Mouse (Mus musculus): ENCODE measurements at regions not wholly inside any gene's neighbourhood (a gene's known extent, or its start where the extent isn't known, plus 50 kb on each side); places are given as distances from the start of the nearest gene placed in this dataset.

DNA sequence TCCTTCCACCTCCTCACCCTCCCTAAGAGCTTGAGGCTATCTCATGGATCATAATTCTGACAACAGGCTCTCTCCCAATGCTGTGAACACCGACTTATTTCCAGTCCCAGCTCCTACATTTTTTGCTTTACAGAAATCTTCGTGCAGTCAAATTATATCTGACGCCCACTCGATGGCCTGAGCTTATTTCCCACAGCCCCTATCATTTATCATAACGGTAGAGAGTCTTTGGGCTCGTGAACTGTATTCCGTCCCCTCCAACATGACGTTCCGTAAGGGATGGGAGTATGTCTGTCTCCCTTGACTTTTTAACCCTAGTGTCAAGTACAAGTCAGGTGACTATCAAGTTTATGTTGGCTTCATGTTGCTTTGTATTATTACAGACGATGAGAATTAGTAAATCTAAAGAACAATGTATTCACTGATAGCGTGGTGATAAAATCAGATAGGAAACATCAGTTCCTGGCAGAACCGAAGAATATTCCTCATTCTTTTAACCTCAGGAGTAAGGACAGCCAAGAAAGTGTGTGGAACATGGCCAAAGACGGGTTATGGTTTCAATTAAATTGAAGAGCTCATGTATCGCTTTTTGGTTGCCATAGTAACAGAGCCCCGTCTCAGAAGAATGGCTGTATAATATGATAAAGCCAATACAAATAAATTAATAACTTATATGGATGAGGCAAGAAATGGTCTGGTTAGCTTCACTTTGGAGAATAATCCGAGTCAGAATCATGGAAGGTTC, 145.5 kb upstream of the Dyrk2 start:
- H3K27me3 ChIP-seq (ENCODE audit: insufficient read depth, low read length) = no peaks in the 10 kb centered on the region
- H3K9ac ChIP-seq (replicated peaks; ENCODE audit: low read length, poor library complexity, severe bottlenecking) = no peak overlapping the region
- no peaks in the 10 kb centered on the region for H3K36me3 ChIP-seq (ENCODE audit: insufficient read depth, low read length)
- WGBS = 71% methylated on average over 16 of the region's 16 CpGs
- H3K4me3 ChIP-seq (ENCODE audit: low read depth, low read length) = no peak overlapping the region
- no peak for TF ChIP-seq CTCF (IDR thresholded peaks at IDR 0.05)
- DNase-seq (ENCODE audit: low spot score) (peak; percentile 53), ATAC-seq (ENCODE audit: low FRiP score) (no peak)
- H3K27ac ChIP-seq (ENCODE audit: low read depth, low read length) = no peak overlapping the region
- no peak overlapping the region for H3K4me2 ChIP-seq (ENCODE audit: low read depth, low read length, poor library complexity, severe bottlenecking)
- no peaks in the 10 kb centered on the region for H3K9me3 ChIP-seq (ENCODE audit: low read length)
- H3K4me1 ChIP-seq (ENCODE audit: insufficient read depth, low read length) = no peaks in the 10 kb centered on the region

DNA sequence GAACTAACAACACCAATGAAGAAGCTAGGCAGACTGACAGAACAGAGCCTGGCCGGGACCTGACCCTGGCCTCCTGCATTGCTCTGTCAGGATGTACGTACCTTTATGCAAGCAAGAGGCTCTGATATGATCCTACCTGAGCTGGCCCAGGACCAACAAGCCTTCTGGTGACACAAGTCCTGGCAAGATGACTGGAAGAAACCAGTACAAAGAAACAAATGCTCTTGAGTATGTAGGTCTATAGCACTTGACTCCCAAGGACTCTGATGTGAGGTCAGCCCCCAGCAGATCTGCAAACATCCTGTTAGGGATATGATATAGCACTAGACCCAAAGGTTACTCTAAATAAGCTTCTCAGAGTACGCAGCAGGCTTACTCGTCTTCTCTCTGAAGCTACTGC, 144.7 kb upstream of the Dyrk2 start:
- H3K27ac ChIP-seq (ENCODE audit: low read depth, low read length) = no peak overlapping the region
- ATAC-seq (ENCODE audit: low FRiP score) = no peak
- H3K4me2 ChIP-seq (ENCODE audit: low read depth, low read length, poor library complexity, severe bottlenecking) = no peak overlapping the region
- no peaks in the 10 kb centered on the region for H3K4me1 ChIP-seq (ENCODE audit: insufficient read depth, low read length)
- H3K4me3 ChIP-seq (ENCODE audit: low read depth, low read length) = no peak overlapping the region
- no peak for DNase-seq (ENCODE audit: low spot score)
- H3K27me3 ChIP-seq (ENCODE audit: insufficient read depth, low read length) = no peaks in the 10 kb centered on the region
- WGBS = 82% methylated on average over 4 of the region's 4 CpGs
- no peaks in the 10 kb centered on the region for H3K36me3 ChIP-seq (ENCODE audit: insufficient read depth, low read length)
- no peak for TF ChIP-seq CTCF (IDR thresholded peaks at IDR 0.05)
- H3K9ac ChIP-seq (replicated peaks; ENCODE audit: low read length, poor library complexity, severe bottlenecking) = no peak overlapping the region
- H3K9me3 ChIP-seq (ENCODE audit: low read length) = no peaks in the 10 kb centered on the region

DNA sequence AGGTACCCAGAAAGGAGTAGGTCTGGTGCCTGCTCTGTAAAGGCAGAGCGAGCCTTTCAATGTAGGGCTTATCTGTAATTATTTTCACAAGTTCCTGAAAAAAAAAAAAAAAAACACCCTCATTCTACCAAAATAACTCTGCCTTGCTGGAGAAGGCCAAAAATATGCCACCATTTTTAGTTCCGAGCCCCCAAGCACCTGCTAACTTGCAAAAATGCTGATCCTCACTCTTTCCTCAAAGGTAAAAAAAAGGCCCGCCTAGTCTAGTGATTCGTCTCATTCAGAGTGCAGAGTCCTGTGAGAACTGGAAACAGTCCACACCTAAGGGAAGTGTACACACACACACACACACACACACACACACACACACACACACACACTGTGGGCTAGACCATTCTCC, 143.7 kb upstream of the Dyrk2 start:
- WGBS = 62% methylated on average over 4 of the region's 4 CpGs
- Histone ChIP-seq H3K9ac (replicated peaks; ENCODE audit: low read length, poor library complexity, severe bottlenecking) (no peak overlapping the region), H3K4me3 (ENCODE audit: low read depth, low read length) (no peak overlapping the region), H3K27me3 (ENCODE audit: insufficient read depth, low read length) (no peaks in the 10 kb centered on the region), H3K4me2 (ENCODE audit: low read depth, low read length, poor library complexity, severe bottlenecking) (no peak overlapping the region), H3K27ac (ENCODE audit: low read depth, low read length) (no peak overlapping the region), H3K36me3 (ENCODE audit: insufficient read depth, low read length) (no peaks in the 10 kb centered on the region), H3K4me1 (ENCODE audit: insufficient read depth, low read length) (no peaks in the 10 kb centered on the region), H3K9me3 (ENCODE audit: low read length) (no peaks in the 10 kb centered on the region)
- DNase-seq (ENCODE audit: low spot score) (no peak), ATAC-seq (ENCODE audit: low FRiP score) (no peak)
- TF ChIP-seq CTCF (IDR thresholded peaks at IDR 0.05) = no peak

DNA sequence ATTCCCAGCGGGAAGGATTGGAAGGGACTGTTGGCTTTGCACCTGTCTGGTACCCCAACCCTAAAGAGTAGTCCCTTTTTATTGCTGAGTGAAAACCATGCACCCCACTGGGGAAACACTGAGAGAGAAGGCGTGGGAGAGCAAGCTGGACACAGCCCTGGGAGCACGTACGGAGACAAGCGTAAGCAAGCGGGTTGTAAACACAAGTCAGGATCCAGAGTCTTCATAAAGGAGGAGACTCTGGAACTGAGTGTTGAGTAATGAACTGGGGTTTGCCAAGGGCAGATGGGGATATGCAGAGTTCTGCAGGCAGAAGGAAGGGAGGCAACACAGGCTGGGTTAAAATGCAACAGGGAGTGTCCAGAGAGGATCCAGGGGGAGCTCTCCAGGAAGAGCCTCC, 141.5 kb upstream of the Dyrk2 start:
- ATAC-seq (ENCODE audit: low FRiP score) (no peak), DNase-seq (ENCODE audit: low spot score) (no peak)

DNA sequence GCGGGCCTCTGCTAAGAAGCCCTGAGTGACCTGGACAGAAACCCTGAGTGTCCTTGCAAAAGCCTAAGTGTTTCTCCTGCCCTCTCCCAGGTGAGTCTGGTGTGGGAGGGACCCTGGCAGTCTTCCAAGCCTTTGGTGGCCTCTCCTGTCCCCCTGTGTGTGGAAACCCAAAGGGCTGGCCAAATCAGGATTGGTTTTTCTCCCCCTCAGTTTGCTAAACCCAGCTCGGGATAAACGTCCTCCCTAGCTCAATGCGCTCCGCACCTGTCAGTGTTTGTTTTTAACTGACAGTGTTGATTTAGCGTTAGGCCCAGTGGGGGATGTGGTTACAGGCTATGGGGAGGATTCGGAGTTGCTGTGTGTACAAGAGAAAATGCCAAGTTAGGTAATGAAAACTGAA, 140.9 kb upstream of the Dyrk2 start:
- H3K9ac ChIP-seq (replicated peaks; ENCODE audit: low read length, poor library complexity, severe bottlenecking) = no peak overlapping the region
- no peaks in the 10 kb centered on the region for H3K27me3 ChIP-seq (ENCODE audit: insufficient read depth, low read length)
- TF ChIP-seq CTCF (IDR thresholded peaks at IDR 0.05) = no peak
- no peak for DNase-seq (ENCODE audit: low spot score)
- H3K27ac ChIP-seq (ENCODE audit: low read depth, low read length) = no peak overlapping the region
- no peaks in the 10 kb centered on the region for H3K4me1 ChIP-seq (ENCODE audit: insufficient read depth, low read length)
- WGBS = 38% methylated on average over 7 of the region's 7 CpGs
- no peak overlapping the region for H3K4me2 ChIP-seq (ENCODE audit: low read depth, low read length, poor library complexity, severe bottlenecking)
- no peak for ATAC-seq (ENCODE audit: low FRiP score)
- no peaks in the 10 kb centered on the region for H3K9me3 ChIP-seq (ENCODE audit: low read length)
- H3K4me3 ChIP-seq (ENCODE audit: low read depth, low read length) = no peak overlapping the region
- H3K36me3 ChIP-seq (ENCODE audit: insufficient read depth, low read length) = no peaks in the 10 kb centered on the region

More for the DNA sequence above, 141.5 kb upstream of the Dyrk2 start:
- 86% methylated on average over 6 of the region's 6 CpGs for WGBS
- no peak for TF ChIP-seq CTCF (IDR thresholded peaks at IDR 0.05)
- Histone ChIP-seq H3K4me1 (ENCODE audit: insufficient read depth, low read length) (no peaks in the 10 kb centered on the region), H3K27me3 (ENCODE audit: insufficient read depth, low read length) (no peaks in the 10 kb centered on the region), H3K9me3 (ENCODE audit: low read length) (no peaks in the 10 kb centered on the region), H3K4me2 (ENCODE audit: low read depth, low read length, poor library complexity, severe bottlenecking) (no peak overlapping the region), H3K4me3 (ENCODE audit: low read depth, low read length) (no peak overlapping the region), H3K27ac (ENCODE audit: low read depth, low read length) (no peak overlapping the region), H3K36me3 (ENCODE audit: insufficient read depth, low read length) (no peaks in the 10 kb centered on the region), H3K9ac (replicated peaks; ENCODE audit: low read length, poor library complexity, severe bottlenecking) (no peak overlapping the region)

DNA sequence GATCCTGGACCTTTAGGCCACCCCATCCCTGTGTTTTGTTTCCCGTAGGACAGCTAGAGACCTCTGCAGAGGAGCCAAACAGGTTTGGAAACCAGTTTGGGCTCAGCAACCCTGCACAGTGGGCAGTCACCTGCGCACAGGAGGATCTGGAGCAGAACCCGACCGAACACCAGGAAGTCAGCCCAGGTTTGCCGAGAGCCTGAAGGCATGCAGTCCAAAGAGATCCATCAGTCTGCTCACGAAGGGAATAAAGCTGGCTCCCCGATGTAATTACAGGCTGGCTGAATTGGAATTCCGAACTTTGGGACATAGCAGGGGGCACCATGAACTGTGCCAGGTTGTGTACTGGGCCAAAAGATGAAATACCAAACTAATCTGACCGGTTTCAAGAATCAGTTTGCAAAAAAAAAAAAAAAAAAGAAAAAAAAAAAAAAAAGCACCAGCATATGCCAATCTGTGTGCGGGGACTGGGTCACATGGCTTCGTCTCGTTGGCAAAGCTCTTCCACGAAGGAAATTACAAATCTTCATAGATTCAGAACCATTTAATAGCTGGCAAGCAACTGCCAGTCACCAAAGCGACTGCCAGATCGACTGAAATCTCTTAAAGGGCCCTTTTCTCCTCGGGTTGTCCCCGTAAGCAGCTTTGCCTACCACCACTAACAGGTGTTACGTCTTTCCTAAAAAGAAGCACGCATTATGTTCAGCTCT, 137.0 kb upstream of the Dyrk2 start:
- Histone ChIP-seq H3K9me3 (ENCODE audit: low read length) (no peaks in the 10 kb centered on the region), H3K4me2 (ENCODE audit: low read depth, low read length, poor library complexity, severe bottlenecking) (no peak overlapping the region), H3K36me3 (ENCODE audit: insufficient read depth, low read length) (no peaks in the 10 kb centered on the region), H3K27ac (ENCODE audit: low read depth, low read length) (no peak overlapping the region), H3K4me3 (ENCODE audit: low read depth, low read length) (no peak overlapping the region), H3K4me1 (ENCODE audit: insufficient read depth, low read length) (no peaks in the 10 kb centered on the region), H3K9ac (replicated peaks; ENCODE audit: low read length, poor library complexity, severe bottlenecking) (no peak overlapping the region), H3K27me3 (ENCODE audit: insufficient read depth, low read length) (no peaks in the 10 kb centered on the region)
- DNase-seq (ENCODE audit: low spot score) (no peak), ATAC-seq (ENCODE audit: low FRiP score) (no peak)
- 87% methylated on average over 19 of the region's 19 CpGs for WGBS
- TF ChIP-seq CTCF (IDR thresholded peaks at IDR 0.05) = no peak
